Mouse (Mus musculus) MEL (cell line): Measurements from ENCODE around the gene Thbs3.

Experiments
- CHD2 ChIP-seq: IDR thresholded peaks from 2 replicates; pipeline ENCODE4 v1.6.1; 2011; ENCODE audit warnings: low read length, improper control_type of control experiment
- CTCF ChIP-seq, 3 experiments: IDR thresholded peaks in 2 of 3; conservative IDR thresholded peaks in 1 of 3; 2 replicates each; pipeline ENCODE4 v1.5.1; 2011 to 2012; ENCODE audit warnings: low read length in 3 of 3, low read depth in 2 of 3, mild to moderate bottlenecking in 2 of 3, improper control_type of control experiment in 1 of 3, inconsistent platforms in 1 of 3, mixed read lengths in 1 of 3, moderate library complexity in 1 of 3; ENCODE audit not compliant: control insufficient read depth in 1 of 3, insufficient read depth in 1 of 3, poor library complexity in 1 of 3, severe bottlenecking in 1 of 3
- ETS1 ChIP-seq: IDR thresholded peaks from 2 replicates; pipeline ENCODE4 v1.6.1; 2012; ENCODE audit warnings: low read depth, mild to moderate bottlenecking, inconsistent platforms, low read length, improper control_type of control experiment, moderate library complexity
- GABPA ChIP-seq: IDR thresholded peaks from 2 replicates; pipeline ENCODE4 v1.6.1; 2012; ENCODE audit warnings: low read depth, mild to moderate bottlenecking, inconsistent platforms, low read length, improper control_type of control experiment, moderate library complexity
- MAFK ChIP-seq: IDR thresholded peaks from 2 replicates; pipeline ENCODE4 v1.6.1; 2011; ENCODE audit warnings: low read depth, mild to moderate bottlenecking, low read length, improper control_type of control experiment, borderline replicate concordance
- MEF2A ChIP-seq: IDR thresholded peaks from 2 replicates; pipeline ENCODE4 v1.6.1; 2014; ENCODE audit warnings: low read depth, mild to moderate bottlenecking, inconsistent platforms, low read length, improper control_type of control experiment; ENCODE audit not compliant: poor library complexity, insufficient replicate concordance, severe bottlenecking; ENCODE audit errors: extremely low read depth
- POLR2A ChIP-seq, 2 experiments: IDR thresholded peaks; 2 replicates each; pipeline ENCODE4 v1.6.1; 2011 to 2012; ENCODE audit warnings: low read length in 2 of 2, mild to moderate bottlenecking in 2 of 2, control low read depth in 1 of 2, improper control_type of control experiment in 1 of 2, low read depth in 1 of 2, moderate library complexity in 1 of 2; ENCODE audit not compliant: control insufficient read depth in 1 of 2, insufficient read depth in 1 of 2, poor library complexity in 1 of 2
- RCOR1 ChIP-seq: IDR thresholded peaks from 2 replicates; pipeline ENCODE4 v1.6.1; 2012; ENCODE audit warnings: low read depth, mild to moderate bottlenecking, inconsistent platforms, low read length, improper control_type of control experiment
- SMC3 ChIP-seq: IDR thresholded peaks from 2 replicates; pipeline ENCODE4 v1.6.1; 2011; ENCODE audit warnings: low read depth, low read length, improper control_type of control experiment
- TAL1 ChIP-seq: IDR thresholded peaks from 2 replicates; pipeline ENCODE4 v1.6.1; 2012; ENCODE audit warnings: mild to moderate bottlenecking, inconsistent platforms, low read length, moderate library complexity, mixed read lengths
- ZC3H11A ChIP-seq: IDR thresholded peaks from 2 replicates; pipeline ENCODE4 v1.6.1; 2012; ENCODE audit warnings: low read depth, mild to moderate bottlenecking, inconsistent platforms, low read length, improper control_type of control experiment
- ZMIZ1 ChIP-seq: IDR thresholded peaks from 2 replicates; pipeline ENCODE4 v1.6.1; 2012; ENCODE audit warnings: low read depth, mild to moderate bottlenecking, inconsistent platforms, low read length, improper control_type of control experiment, moderate library complexity

- no peak for TF ChIP-seq POLR2A (IDR thresholded peaks at IDR 0.05; ENCODE audit: control insufficient read depth in 1 of 2, insufficient read depth in 1 of 2, low read depth in 1 of 2, low read length in 2 of 2, poor library complexity in 1 of 2)
- TF ChIP-seq ETS1, result no peak
- TF ChIP-seq CTCF (IDR thresholded peaks at IDR 0.05 in 2 of 3, conservative IDR thresholded peaks at IDR 0.05 in 1 of 3; ENCODE audit: control insufficient read depth in 1 of 3, insufficient read depth in 1 of 3, low read depth in 2 of 3, low read length in 3 of 3, poor library complexity in 1 of 3, severe bottlenecking in 1 of 3), result no peak
- no peak for TF ChIP-seq MEF2A
- TF ChIP-seq ZC3H11A, result no peak
- no peak for TF ChIP-seq CHD2
- TF ChIP-seq RCOR1, result no peak
- no peak for TF ChIP-seq ZMIZ1
- TF ChIP-seq GABPA, result no peak
- TF ChIP-seq TAL1, result no peak
- TF ChIP-seq MAFK, result no peak
- TF ChIP-seq SMC3, result no peak
Observed at GRCm38 (mm10) chr3:89259076-89259475, 44.1 kb downstream of the Thbs3 start, which contains the start of gene Dpm3.
